Mouse (Mus musculus) CD8-positive naive resting alpha-beta T cell, adult 2 months (primary cell): Measurements from ENCODE around the gene Deaf1.

Experiments used
- DNase-seq, 2 experiments: peaks; one replicate each; pipeline ENCODE4 v3.0.0; 2022; ENCODE audit warnings: low read depth in 2 of 2, low spot score in 2 of 2

Deaf1 gene

DNA sequence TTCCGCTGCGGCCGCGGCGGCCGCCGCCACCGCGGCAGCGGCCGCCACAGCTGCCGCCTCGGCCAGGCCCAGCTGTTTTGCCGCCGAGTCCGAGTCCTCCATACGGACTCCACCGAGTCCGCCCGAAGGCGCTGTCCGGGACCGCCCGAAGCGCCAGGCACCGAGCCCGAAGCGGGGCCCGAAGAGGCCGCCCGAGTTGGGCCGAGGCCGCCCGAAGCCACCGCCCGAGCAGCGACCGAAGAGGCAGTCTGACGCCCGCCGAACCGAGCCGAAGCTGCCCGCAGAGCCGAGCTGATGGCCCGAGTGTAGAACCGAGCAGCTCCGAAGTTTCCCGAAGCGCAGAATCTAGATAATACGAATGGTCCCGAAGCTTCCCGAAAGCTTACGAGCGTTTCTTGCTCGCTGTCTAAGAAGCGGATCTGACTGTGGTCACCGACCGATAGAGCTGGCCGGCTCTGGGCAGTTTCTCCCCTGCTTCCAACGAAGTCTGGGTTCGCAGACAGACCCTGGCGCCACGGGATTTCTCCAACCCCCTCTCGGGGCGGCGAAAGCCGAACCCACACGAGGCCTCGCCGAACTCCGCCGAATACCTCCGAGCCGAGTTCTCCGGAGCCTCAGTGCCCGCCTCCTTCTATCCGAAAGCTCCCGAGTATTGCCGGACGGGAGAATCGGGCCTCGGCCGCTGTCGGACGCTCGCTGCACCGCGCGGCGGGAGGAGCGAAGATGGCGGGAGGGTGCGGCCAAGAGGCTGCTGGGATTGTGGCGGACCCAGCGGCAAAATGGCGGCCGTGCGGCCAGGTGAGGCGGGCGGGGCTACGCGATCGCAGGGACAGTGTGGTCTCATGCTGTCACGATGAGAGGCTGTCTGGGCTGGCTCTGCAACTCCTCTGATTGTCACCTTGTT, at the start of gene Deaf1, which contains the start of gene Tmem80:
Gene Deaf1 (minus strand): TSS at position 222 of the 904 bp plus-strand sequence.
Gene Tmem80 (plus strand): TSS at position 271 of the 904 bp plus-strand sequence.
- DNase-seq: peak; percentile 97 to 98

DNA sequence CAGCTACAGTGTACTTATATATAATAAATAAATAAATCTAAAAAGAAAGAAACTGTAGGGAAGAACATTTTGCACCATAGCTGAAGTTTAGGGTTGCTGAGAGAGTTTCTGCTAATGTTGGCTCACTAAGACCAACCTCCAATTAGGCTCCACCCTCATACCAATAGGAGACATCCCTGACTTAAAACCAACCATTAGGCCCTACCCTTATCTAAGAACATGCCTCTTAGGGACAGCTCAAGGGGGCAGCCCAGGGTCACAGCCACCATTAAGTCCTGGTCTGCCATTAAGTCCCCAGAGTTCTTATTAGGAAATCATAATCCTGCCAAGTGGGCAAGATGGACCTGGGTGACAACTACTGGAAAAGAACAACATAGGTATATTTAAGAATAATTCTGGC, 46.9 kb upstream of the Deaf1 start:
- DNase-seq: no peak

DNA sequence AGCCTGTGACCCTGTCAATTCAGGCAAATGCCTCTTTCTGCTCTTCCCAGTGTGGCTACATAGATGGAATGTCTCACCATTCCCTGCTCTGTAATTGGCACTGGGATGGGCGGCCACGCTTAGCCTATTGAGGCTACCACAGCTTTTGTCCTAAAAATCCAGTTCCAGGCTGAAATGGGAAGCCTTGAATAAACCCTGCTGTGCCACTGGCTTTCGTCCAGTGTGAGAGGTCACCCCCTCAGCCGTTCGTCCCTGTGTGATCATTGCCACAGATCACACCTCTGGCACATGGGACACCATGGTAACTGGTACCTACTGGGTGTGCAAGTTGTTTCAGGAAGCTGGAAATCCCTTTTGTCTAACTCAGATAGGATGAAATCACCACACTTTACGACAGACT, 46.1 kb upstream of the Deaf1 start:
- DNase-seq: no peak

DNA sequence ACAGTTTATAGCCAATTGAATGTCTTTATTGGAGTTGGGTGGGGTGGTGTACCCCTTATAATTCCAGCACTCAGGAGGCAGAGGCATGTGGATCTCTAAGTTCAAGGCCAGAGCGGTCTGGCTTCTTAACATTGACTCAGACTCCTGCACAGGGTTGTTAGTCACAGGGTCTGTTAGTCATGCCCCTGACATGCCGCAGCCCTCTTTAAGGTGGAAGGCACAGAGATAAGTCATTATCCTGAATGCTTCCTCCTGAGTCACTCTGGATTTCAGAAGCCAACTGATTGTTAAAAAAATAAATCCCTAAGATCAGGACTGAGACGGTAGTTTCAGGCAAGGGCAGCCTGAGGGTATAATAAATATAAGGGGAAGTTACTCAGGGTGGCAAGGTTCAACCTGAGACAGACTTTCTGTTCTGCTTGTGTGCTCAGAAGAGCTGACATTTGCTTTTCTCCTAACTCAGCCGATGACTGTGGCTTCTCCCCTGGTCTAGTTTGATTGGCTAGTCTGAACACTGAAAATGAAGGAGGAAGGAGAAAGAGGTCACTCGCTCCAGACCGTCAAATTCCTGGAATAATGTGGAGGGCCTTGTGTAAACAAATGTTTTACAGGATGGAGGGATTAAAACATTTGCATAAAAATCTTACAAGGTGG, 44.6 kb upstream of the Deaf1 start:
- DNase-seq: no peak

DNA sequence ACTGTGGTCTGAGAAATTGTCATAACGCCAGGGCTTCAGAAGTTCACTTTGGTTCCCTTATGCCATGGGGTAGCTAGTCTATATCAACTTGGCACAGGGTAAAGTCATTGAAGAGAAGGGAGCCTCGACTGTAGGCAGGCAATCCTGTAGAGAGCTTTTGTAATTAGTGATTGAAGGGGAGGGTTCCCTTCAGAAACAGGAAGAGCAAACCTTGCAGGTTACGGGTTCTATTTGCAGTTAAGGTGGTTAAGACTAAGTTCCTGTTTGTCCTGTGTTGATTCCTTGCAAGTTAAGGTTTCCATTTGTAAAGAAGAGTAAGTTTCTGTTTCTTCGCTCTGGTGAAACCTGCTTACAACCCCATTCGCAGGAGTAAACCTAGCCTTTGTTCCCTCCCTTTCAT, 42.4 kb upstream of the Deaf1 start:
- DNase-seq: no peak

DNA sequence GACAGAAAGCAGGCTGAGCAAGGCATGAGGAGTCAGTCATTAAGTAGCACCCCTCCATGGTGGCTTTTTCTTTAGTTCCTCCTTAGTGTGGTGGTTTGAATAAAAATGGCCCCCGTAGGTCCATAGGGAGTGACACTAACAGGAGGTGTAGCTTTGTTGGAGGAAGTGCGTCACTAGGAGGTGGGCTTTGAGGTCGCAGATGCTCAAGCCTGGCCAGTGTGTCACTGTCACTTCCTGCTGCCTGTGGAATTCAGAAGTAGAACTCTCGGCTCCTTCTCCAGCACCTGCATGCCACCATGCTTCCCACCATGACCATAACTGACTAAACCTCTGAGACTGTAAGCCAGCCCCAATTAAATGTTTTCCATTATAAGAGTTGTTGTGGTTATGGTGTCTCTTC, 39.9 kb upstream of the Deaf1 start:
- DNase-seq: no peak

DNA sequence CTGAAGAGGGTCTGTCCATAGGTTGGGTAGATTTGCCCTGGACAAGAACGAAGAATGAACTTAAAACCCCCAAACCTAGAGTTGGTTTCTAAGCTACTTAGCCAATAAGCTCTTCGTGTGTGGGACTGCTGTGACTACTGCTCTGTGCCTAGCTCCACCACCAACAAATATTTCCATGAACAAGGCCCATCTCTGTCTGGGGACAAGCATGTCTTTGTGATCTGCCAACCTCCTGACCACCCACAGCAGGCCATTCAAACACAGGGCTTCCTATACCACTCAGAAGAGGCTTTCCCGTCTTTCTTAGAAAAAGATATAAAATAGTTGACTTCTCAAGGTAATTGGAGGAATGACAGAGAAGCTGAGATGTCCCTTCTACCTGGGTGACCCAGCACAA, 37.6 kb upstream of the Deaf1 start:
- DNase-seq: no peak

DNA sequence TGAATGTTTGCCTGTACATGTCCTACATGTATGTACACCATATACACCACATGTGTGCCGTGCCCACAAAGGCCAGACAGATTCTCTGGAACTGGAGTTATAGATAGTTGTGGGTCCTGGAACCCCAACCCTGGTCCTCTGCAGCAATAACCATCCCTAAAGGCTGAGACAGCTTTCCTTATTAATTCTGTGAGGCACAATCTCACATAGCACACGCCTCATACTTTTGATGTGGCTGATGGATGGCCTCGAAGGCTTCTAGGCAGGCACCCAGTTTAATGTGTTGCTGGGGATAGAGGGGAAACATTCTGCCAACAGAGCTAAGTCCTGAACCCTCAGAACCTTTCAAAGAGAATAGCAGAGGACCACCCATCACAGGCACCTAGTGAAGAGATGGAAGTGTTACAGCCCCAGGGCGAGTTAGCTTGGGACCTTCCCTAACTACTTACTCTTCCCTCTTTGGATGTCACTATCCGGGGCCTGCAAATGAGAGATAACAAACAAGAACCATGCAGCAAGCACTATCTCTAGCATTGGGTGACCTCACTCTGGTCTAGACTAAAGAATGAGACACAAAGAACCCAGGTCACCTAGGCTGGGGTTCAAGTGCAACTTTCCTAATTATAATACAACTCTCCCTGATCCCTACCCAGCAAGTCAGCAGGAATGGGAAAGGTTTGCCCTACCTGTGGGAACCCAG, 37.0 kb upstream of the Deaf1 start:
- DNase-seq: no peak

DNA sequence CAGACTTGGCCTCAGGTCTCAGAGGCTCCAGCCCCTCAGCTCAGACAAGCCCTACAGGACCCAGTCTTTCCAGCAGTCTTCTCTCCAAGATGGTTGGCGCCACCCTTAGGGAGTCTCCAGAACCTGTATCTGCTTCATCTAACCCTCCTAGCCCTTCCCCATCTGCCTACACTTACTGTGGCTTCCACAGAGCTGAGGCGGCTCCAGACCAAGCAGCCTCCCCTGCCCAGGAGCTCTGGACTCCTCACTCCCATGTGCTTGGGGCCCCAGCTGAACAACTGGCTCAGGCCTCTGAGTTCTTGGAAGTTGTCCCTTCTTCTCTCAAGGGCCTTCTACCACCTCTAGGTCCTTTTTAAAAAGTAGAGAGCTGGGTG, 36.2 kb upstream of the Deaf1 start:
- DNase-seq: no peak

DNA sequence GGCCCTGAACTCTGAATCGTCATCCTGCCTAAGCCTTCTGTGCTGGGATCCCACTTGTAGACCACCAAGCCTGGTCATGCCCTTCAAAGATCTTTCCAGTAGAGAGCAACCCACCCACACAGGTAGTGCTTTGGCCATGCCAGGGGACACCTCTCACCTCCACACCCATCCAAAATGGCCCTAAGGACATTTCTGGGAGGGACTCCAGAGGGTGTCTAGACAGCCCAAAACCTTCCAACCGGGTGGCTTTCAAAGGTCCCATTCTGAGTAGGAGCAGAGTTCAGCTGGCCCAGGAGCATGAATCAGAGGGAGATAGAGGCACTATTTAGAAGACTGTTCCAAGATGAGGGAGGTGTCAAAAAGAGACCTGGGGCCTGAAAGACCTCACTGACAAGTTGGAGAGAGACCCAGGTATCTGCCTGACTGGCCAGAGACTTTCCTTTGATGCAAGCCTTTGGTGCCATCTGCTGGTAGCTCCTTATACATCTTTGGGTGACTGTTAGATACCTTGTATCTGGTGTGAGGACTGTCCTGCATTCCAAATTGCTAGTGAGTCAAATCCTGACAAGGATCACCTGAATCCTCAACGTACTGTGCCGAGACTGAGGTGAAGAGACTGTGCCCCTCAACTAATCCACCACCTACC, 35.7 kb upstream of the Deaf1 start:
- peak; percentile 53 to 67 for DNase-seq

DNA sequence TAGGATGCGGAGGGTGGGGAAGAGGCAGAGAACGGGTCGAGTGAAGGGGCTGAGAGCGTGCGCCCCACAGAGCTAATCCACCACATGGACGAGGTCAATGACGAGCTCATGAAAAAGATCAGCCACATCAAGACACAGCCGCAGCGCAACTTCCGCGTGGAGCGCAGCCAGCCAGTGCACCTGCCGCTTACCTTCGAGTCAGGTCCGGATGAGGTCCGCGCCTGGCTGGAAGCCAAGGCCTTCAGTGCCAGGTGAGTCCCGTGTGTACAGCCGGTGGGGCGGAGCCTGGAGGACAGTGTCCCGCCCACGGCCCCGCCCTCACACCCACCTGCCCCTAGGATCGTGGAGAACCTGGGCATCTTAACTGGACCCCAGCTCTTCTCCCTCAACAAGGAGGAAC, 34.0 kb upstream of the Deaf1 start:
- DNase-seq: peak in 1 of 2 experiments; percentile 23

DNA sequence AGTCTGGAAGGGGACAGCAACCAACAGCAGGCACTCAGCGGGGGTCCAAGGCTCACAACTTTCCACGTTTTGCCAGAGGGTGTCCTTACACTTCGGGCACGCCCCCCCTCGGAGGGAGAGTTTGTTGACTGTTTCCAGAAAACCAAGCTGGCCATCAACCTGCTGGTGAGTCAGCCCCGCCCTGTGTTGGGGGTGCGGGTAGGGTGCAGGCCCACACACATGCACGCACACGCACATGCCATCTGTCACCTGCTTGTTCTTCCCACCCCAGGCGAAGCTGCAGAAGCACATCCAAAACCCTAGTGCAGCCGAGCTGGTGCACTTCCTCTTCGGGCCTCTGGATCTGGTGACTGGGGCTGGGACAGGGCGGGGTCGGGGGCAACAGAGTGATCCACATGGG, 29.5 kb upstream of the Deaf1 start:
- no peak for DNase-seq

DNA sequence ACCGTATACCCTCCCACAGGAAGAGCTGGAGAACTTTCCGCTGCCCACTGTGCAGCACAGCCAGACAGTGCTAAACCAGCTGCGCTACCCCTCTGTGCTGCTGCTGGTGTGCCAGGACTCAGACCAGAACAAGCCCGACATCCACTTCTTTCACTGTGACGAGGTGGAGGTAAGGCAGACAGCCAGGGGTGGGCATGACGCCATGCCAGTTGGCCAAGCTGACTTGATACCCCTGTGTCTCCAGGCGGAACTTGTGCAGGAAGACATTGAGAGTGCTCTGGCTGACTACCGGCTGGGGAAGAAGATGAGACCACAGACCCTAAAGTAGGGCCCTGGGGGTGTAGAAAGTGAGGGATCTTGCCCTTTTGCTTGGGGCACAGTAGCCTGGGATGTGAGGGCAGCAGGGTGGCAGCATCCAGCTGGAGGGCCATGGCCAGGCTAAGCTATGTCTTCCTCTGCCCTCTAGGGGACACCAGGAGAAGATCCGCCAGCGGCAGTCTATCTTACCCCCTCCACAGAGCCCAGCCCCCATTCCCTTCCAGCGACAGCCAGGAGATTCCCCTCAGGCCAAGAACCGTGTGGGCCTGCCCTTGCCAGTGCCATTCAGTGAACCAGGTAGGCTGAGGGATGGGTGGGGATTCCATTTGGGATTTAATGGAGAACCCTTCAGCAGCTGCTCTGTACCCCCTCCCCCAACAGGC, 28.3 kb upstream of the Deaf1 start:
- DNase-seq: no peak

DNA sequence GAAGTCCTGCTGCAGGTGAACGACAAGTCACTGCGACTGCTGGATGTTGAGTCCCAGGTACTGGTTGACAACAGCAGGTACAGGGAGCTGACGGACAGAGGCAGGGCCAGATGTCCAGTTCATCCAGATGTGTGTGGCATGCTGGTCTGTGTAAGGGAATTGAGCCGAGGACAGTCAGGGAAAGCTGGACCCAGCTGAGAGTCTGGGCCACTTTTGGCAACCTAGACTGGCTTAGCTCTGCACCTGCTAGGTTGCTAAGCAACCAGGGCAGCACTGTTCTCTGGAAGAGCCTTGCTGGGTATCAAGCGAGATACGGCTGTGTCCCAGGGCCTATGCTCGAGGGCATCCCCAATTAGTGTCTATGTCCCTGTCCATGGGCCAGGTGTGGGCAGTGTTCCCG, 27.6 kb upstream of the Deaf1 start:
- no peak for DNase-seq

DNA sequence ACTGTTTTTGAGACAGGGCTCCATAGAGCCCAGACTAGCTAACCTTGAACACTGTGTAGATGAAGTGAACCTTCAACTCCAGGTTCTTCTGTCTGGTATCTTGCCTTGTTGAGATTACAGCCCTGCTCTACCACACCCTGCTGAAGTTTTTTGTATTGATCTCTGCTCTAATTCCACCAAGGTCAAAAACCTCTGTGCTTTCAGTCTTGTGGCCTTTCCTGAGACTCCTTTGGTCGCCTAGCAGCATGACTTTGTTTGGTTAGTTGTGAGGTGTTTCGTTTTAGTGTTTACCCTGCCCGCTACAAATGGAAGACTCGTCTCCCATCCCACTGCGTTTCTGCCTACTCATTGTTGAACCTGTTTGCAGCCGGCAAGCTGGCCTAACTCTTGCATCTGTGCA, 23.6 kb upstream of the Deaf1 start:
- no peak for DNase-seq

DNA sequence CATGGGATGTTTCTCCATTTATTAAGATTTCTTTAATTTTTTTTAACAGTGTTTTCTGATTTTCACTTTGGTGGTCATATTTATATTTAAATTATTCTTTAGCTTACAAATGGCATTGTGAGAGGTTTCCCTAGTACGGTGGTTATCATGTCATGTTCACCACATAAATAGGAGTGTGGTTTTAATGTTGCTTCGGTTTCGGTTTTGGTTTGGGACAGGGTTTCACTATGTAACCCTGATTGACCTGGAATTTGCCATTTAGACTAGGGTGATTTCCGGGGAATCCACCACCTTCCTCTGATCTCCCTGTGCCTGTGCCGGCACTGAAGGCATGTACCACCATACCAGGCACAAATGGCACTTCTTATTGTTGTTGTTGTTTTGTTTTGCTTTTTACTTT, 17.3 kb upstream of the Deaf1 start:
- DNase-seq: peak in 1 of 2 experiments; percentile 37

DNA sequence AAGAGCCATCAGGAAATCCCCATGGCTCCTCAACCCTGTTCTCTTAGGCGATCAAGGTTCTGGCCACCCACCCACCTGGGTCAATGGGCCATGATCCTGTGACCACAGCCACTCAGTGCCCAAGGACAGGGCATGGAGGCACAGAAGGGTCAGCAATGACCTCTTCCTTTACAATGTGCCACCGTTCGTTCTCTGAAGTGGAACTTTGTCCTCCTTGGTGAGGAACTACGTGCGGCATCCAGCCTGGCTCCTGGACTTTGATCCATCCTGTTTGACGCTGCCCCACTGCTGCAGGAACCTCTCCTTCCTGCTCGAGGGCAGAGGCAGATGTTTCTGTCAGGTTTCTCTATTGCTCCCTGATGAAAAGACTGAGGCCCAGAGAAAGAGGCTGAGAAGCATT, 16.2 kb upstream of the Deaf1 start:
- no peak for DNase-seq

DNA sequence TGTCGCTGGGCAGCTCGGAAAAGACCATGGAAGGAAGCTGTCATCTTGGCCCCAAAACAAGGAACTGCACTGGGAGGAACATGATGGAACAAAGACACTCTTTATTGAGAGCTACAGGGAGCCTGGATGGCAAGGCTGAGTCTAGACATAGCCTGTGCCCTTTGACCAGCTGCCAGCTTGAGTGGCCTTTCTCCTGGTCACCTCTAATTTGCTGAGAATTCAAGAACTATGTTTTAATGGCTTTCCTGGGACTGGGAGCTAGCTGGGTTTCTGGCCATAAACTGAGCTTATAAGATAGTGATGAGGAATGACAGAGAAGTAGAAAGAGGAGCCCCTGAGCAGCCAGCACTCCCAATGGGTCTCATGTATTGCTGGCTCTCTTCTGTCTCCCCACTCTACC, 15.7 kb upstream of the Deaf1 start:
- DNase-seq: no peak

DNA sequence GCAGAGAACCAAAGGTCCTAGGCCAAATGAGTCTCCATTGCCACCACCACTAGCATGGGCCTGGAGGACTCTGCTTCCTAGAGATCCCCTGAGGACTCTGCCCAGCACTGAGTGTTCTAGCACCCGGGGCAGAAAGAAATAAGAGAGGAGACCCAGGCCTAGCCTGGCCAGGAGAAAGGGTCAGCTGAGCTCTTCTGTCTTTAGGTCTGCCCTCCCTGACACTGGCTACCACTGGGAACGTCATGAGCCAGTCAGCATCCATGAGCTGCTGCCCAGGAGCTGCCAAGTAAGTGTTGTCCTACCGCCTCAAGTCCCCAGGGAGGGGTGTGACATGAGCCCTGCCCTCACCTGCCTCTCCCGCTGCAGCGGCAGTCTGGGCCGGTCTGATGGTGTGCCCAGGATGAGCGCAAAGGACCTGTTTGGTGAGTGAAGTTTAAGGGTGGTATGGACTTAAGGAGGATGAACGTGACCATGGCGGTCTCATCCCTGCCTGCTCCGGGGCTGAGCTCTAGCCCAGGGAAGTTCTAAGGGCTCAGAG, 14.3 kb upstream of the Deaf1 start:
- DNase-seq: no peak

DNA sequence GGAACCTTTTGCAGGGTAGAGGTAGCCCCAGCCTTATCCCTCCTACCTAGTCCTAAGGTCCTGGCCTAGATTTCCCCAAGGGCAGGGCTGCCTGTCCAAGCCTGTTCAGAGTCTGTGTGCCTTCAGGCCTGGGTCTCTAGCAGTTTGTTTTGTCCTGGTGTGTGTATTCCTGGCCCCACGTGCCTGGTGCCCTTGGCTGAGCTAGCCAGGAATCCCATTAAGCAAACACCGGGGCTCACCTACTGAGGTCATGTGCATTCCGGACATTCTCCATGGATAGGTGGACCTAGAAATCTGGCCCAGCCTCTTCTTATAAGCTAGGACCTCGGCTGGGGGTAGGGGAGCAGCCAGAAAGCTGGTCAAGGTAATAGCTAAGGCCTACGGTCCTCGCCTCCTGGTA, 13.0 kb upstream of the Deaf1 start:
- DNase-seq: no peak

DNA sequence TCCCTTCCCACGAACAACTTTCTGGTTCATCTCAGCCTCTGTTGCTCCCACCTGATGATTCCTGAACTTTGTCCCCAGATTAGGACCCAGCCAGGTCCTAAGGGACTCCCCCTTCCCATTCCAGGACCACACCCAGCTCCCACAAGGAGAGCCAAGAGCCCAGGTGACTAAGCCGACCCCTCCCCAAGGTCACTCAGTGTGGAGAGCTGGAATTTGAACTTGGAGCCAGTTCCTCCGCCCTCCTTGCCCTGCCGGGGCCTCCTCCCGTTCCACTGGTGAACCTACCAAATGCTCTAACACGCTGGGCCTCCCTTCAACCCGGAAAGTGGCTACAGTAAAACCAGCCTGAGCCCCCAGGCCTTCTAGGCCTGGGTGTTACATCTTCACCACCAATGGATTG, 12.5 kb upstream of the Deaf1 start:
- no peak for DNase-seq
